Mouse (Mus musculus): ENCODE results near the gene 4930451I11Rik.

DNA sequence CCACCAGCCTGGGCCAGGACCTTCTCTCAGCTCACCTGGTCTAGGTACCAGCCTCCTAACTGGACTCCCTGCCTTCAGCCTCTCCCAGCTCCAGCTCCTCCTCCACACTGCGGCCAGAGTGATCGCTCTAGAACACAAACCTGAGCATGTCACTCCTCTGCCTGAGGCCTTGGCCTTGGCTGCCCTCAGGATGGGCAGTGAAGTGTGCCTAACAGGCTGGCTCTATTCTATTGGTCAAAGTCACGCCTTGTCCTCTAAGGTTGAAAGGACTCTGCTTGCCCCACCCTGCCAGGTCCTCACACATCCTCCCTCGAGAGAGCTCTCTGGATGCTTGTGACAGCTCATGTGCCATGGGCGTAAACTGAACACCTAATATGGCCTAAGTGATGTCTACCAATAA, 22.0 kb upstream of the 4930451I11Rik start:
- TF ChIP-seq TBP (IDR thresholded peaks at IDR 0.05; ENCODE audit: low read depth, low read length) (no peak), RAD21 (IDR thresholded peaks at IDR 0.05; ENCODE audit: low read depth, low read length) (no peak), TAL1 (IDR thresholded peaks at IDR 0.05; ENCODE audit: low read length) (no peak), POLR2AphosphoS5 (IDR thresholded peaks at IDR 0.05; ENCODE audit: borderline replicate concordance, low read depth, low read length) (no peak), USF1 (IDR thresholded peaks at IDR 0.05; ENCODE audit: low read depth, low read length) (no peak), CTCF (IDR thresholded peaks at IDR 0.05 in 2 of 3, conservative IDR thresholded peaks at IDR 0.05 in 1 of 3; ENCODE audit: control insufficient read depth in 1 of 3, insufficient read depth in 1 of 3, low read depth in 2 of 3, low read length in 3 of 3, poor library complexity in 1 of 3, severe bottlenecking in 1 of 3) (no peak)

All from MEL (cell line).